Mouse (Mus musculus): ENCODE results near the gene Slc22a3. TPM values are rescaled to one million over a fixed set of nuclear protein-coding genes. Genes with fewer than 3 reads are reported as not detected.

Gene Slc22a3
- polyA plus RNA-seq, 1 experiment from 2014 or later, result 0.07 TPM

- Histone ChIP-seq H3K4me3 (no peak overlapping the region), H3K9me3 (no peaks in the 10 kb centered on the region), H3K36me3 (no peaks in the 10 kb centered on the region), H3K27me3 (ENCODE audit: insufficient read depth, poor library complexity, severe bottlenecking) (no peaks in the 10 kb centered on the region), H3K27ac (no peak overlapping the region), H3K4me1 (replicated peaks) (no peaks in the 10 kb centered on the region)
- peak; percentile 26 for DNase-seq (ENCODE audit: low spot score)
- WGBS, result 80% methylated on average over 5 of the region's 5 CpGs
These were observed 52.2 kb downstream of the Slc22a3 start for GRCm38 (mm10) chr17:12455143-12455790.

GRCm38 (mm10) chr17:12453691-12454090, 53.8 kb downstream of the Slc22a3 start:
- H3K27me3 ChIP-seq (ENCODE audit: insufficient read depth, poor library complexity, severe bottlenecking), result no peaks in the 10 kb centered on the region
- no peak overlapping the region for H3K4me3 ChIP-seq
- H3K27ac ChIP-seq, result no peak overlapping the region
- H3K9me3 ChIP-seq, result no peaks in the 10 kb centered on the region
- 88% methylated on average over 6 of the region's 6 CpGs for WGBS
- no peaks in the 10 kb centered on the region for H3K4me1 ChIP-seq (replicated peaks)
- no peaks in the 10 kb centered on the region for H3K36me3 ChIP-seq
- no peak for DNase-seq (ENCODE audit: low spot score)

- H3K27ac ChIP-seq, result no peak overlapping the region
- no peaks in the 10 kb centered on the region for H3K36me3 ChIP-seq
- no peaks in the 10 kb centered on the region for H3K9me3 ChIP-seq
- H3K4me3 ChIP-seq, result no peak overlapping the region
- WGBS, result 85% methylated on average over 11 of the region's 11 CpGs
- H3K27me3 ChIP-seq (ENCODE audit: insufficient read depth, poor library complexity, severe bottlenecking), result no peaks in the 10 kb centered on the region
- no peak for DNase-seq (ENCODE audit: low spot score)
- H3K4me1 ChIP-seq (replicated peaks), result no peaks in the 10 kb centered on the region
These were observed 54.5 kb downstream of the Slc22a3 start for GRCm38 (mm10) chr17:12452862-12453531.

GRCm38 (mm10) chr17:12451234-12451633, 56.3 kb downstream of the Slc22a3 start:
- Histone ChIP-seq H3K27me3 (ENCODE audit: insufficient read depth, poor library complexity, severe bottlenecking) (no peaks in the 10 kb centered on the region), H3K27ac (no peak overlapping the region), H3K36me3 (no peaks in the 10 kb centered on the region), H3K4me1 (replicated peaks) (no peaks in the 10 kb centered on the region), H3K4me3 (no peak overlapping the region), H3K9me3 (no peaks in the 10 kb centered on the region)
- 47% methylated on average over 4 of the region's 4 CpGs for WGBS
- DNase-seq (ENCODE audit: low spot score), result no peak

GRCm38 (mm10) chr17:12444561-12444960, 62.9 kb downstream of the Slc22a3 start:
- Histone ChIP-seq H3K27me3 (ENCODE audit: insufficient read depth, poor library complexity, severe bottlenecking) (no peaks in the 10 kb centered on the region), H3K36me3 (no peaks in the 10 kb centered on the region), H3K27ac (no peak overlapping the region), H3K4me3 (no peak overlapping the region), H3K4me1 (replicated peaks) (no peaks in the 10 kb centered on the region), H3K9me3 (no peaks in the 10 kb centered on the region)
- WGBS, result 86% methylated on average over 2 of the region's 2 CpGs
- no peak for DNase-seq (ENCODE audit: low spot score)

- H3K4me1 ChIP-seq (replicated peaks), result no peaks in the 10 kb centered on the region
- H3K36me3 ChIP-seq, result no peaks in the 10 kb centered on the region
- no peak overlapping the region for H3K27ac ChIP-seq
- 92% methylated on average over 10 of the region's 10 CpGs for WGBS
- H3K4me3 ChIP-seq, result no peak overlapping the region
- H3K9me3 ChIP-seq, result no peaks in the 10 kb centered on the region
- DNase-seq (ENCODE audit: low spot score), result no peak
- H3K27me3 ChIP-seq (ENCODE audit: insufficient read depth, poor library complexity, severe bottlenecking), result no peaks in the 10 kb centered on the region
These were observed 69.7 kb downstream of the Slc22a3 start for GRCm38 (mm10) chr17:12437771-12438170.

GRCm38 (mm10) chr17:12431707-12432106, 75.8 kb downstream of the Slc22a3 start:
- Histone ChIP-seq H3K27me3 (ENCODE audit: insufficient read depth, poor library complexity, severe bottlenecking) (0 out of 2 replicates have a peak, but pooled peaks cover 3% of the 10 kb centered on the region), H3K4me1 (replicated peaks) (peaks cover 34% of the 10 kb centered on the region), H3K9me3 (no peaks in the 10 kb centered on the region), H3K36me3 (no peaks in the 10 kb centered on the region), H3K27ac (no peak overlapping the region), H3K4me3 (no peak overlapping the region)
- 74% methylated on average over 5 of the region's 5 CpGs for WGBS
- DNase-seq (ENCODE audit: low spot score), result no peak

GRCm38 (mm10) chr17:12428369-12428768, 79.1 kb downstream of the Slc22a3 start:
- H3K36me3 ChIP-seq, result no peaks in the 10 kb centered on the region
- H3K4me1 ChIP-seq (replicated peaks), result peaks cover 34% of the 10 kb centered on the region
- no peak overlapping the region for H3K27ac ChIP-seq
- DNase-seq (ENCODE audit: low spot score), result peak; percentile 55
- no peak overlapping the region for H3K4me3 ChIP-seq
- no peaks in the 10 kb centered on the region for H3K9me3 ChIP-seq
- H3K27me3 ChIP-seq (ENCODE audit: insufficient read depth, poor library complexity, severe bottlenecking), result peaks cover 7% of the 10 kb centered on the region; the same call in 1 of the 2 replicates

- no peaks in the 10 kb centered on the region for H3K36me3 ChIP-seq
- H3K4me1 ChIP-seq (replicated peaks), result peaks cover 33% of the 10 kb centered on the region
- DNase-seq (ENCODE audit: low spot score), result no peak
- no peaks in the 10 kb centered on the region for H3K9me3 ChIP-seq
- WGBS, result 50% methylated on average over 3 of the region's 3 CpGs
- no peak overlapping the region for H3K4me3 ChIP-seq
- H3K27me3 ChIP-seq (ENCODE audit: insufficient read depth, poor library complexity, severe bottlenecking), result peaks cover 7% of the 10 kb centered on the region; the same call in 1 of the 2 replicates
- peak overlapping the region; percentile 53; the same call in 1 of the 2 replicates for H3K27ac ChIP-seq
These were observed 80.3 kb downstream of the Slc22a3 start for GRCm38 (mm10) chr17:12427156-12427555.

GRCm38 (mm10) chr17:12422143-12422542, 85.4 kb downstream of the Slc22a3 start:
- Histone ChIP-seq H3K9me3 (no peaks in the 10 kb centered on the region), H3K36me3 (no peaks in the 10 kb centered on the region), H3K4me1 (replicated peaks) (peaks cover 3% of the 10 kb centered on the region; the same call in 1 of the 2 replicates), H3K27me3 (ENCODE audit: insufficient read depth, poor library complexity, severe bottlenecking) (peaks cover 4% of the 10 kb centered on the region; the same call in 1 of the 2 replicates), H3K4me3 (no peak overlapping the region), H3K27ac (no peak overlapping the region)
- 83% methylated on average over 1 of the region's 1 CpGs for WGBS
- no peak for DNase-seq (ENCODE audit: low spot score)

GRCm38 (mm10) chr17:12420886-12421574, 86.5 kb downstream of the Slc22a3 start:
- WGBS, result 67% methylated on average over 16 of the region's 16 CpGs
- Histone ChIP-seq H3K27me3 (ENCODE audit: insufficient read depth, poor library complexity, severe bottlenecking) (peaks cover 4% of the 10 kb centered on the region; the same call in 1 of the 2 replicates), H3K9me3 (no peaks in the 10 kb centered on the region), H3K27ac (no peak overlapping the region), H3K4me1 (replicated peaks) (no peaks in the 10 kb centered on the region), H3K36me3 (no peaks in the 10 kb centered on the region), H3K4me3 (no peak overlapping the region)
- DNase-seq (ENCODE audit: low spot score), result peak; percentile 18

- Histone ChIP-seq H3K36me3 (no peaks in the 10 kb centered on the region), H3K4me1 (replicated peaks) (peaks cover 12% of the 10 kb centered on the region), H3K9me3 (no peaks in the 10 kb centered on the region), H3K27ac (no peak overlapping the region), H3K4me3 (no peak overlapping the region), H3K27me3 (ENCODE audit: insufficient read depth, poor library complexity, severe bottlenecking) (no peaks in the 10 kb centered on the region)
- no peak for DNase-seq (ENCODE audit: low spot score)
- whole genome bisulfite sequencing, result 76% methylated on average over 19 of the region's 19 CpGs
These were observed 87.9 kb downstream of the Slc22a3 start for GRCm38 (mm10) chr17:12419491-12420079.

Data from hindbrain, embryonic 10.5 days (tissue).